Mouse (Mus musculus): ENCODE data around the gene H13.

DNA sequence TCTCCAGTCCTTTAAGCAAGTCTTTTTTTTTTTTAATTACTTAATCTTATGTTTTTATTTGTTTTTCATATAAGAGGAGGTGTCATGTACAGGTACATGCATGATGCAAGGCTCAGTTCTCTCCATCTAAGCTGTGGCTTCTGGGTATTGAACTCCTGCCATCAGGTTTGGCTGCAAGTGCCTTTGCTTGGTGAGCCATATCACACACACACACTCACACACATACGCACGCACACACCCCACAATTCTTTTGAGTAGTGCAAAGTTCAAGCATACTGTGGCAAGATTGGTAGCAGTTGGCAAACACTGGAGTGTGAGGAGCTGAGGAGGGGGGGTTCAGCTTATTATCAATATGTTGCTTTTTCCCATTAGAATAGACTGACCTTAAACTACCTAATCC is 63.9 kb downstream of the H13 start:
- TF ChIP-seq CTCF (IDR thresholded peaks at IDR 0.05; ENCODE audit: control insufficient read depth, insufficient read depth, low read length) (no peak), POLR2A (IDR thresholded peaks at IDR 0.05; ENCODE audit: borderline replicate concordance, control insufficient read depth, low read depth, low read length) (no peak)
